Mouse (Mus musculus) heart, embryonic 13.5 days (tissue): ENCODE measurements around the gene Fgf6. TPM values are rescaled to one million over a fixed set of nuclear protein-coding genes. Genes with fewer than 3 reads are reported as not detected.

Experiments
- polyA plus RNA-seq: library from polyadenylated mRNA; unstranded; fragments of >200 nt; fragmentation: Nextera tagmentation; extraction: Ambion mirVana; gene quantifications from 2 replicates; pipeline ENCODE4 v1.2.1, GENCODE M21; 2015

Gene Fgf6
- polyA plus RNA-seq, 1 experiment from 2014 or later, result not detected

Other genes starting within 250 kb of the Fgf6 start
- gene Ndufa9, start 166.4 kb upstream of the Fgf6 start, polyA plus RNA-seq, result 329 and 372 TPM in 2 replicates
- gene Akap3, start 162.5 kb upstream of the Fgf6 start, polyA plus RNA-seq, result 0.05 TPM in 1 of 2 replicates, not detected in the other
- gene Dyrk4, start 93.7 kb upstream of the Fgf6 start, polyA plus RNA-seq, result not detected in 2 replicates
- 28.0 and 34.4 TPM in 2 replicates for gene Rad51ap1, start 76.0 kb upstream of the Fgf6 start, polyA plus RNA-seq
- gene D6Wsu163e, start 75.6 kb upstream of the Fgf6 start, polyA plus RNA-seq, result 12.5 and 13.7 TPM in 2 replicates
- gene Fgf23, start 57.3 kb downstream of the Fgf6 start, polyA plus RNA-seq, result 0.23 and 0.31 TPM in 2 replicates
- 7.6 and 8.1 TPM in 2 replicates for gene Tigar, start 94.0 kb downstream of the Fgf6 start, polyA plus RNA-seq
- gene Ccnd2, start 136.6 kb downstream of the Fgf6 start, polyA plus RNA-seq, result 583 and 638 TPM in 2 replicates